Mouse (Mus musculus) myocyte (in vitro differentiated cells): ENCODE results near the gene Map7d1.

Experiments used
- CEBPB ChIP-seq: IDR thresholded peaks from 2 replicates; pipeline ENCODE4 v1.6.1; 2011; ENCODE audit warnings: mild to moderate bottlenecking, moderate library complexity; ENCODE audit not compliant: poor library complexity, insufficient read depth, severe bottlenecking
- E2F4 ChIP-seq: IDR thresholded peaks from one replicate; pipeline ENCODE4 v1.6.1; 2011; ENCODE audit warnings: mild to moderate bottlenecking, control low read depth, moderate library complexity; ENCODE audit not compliant: insufficient read depth
- MAX ChIP-seq: IDR thresholded peaks from one replicate; pipeline ENCODE4 v1.6.1; 2011; ENCODE audit warnings: low read depth, mild to moderate bottlenecking, control low read depth
- MYOD1 ChIP-seq, 3 experiments: IDR thresholded peaks; one replicate each; pipeline ENCODE4 v1.6.1; 2011; ENCODE audit warnings: control low read depth in 2 of 3, low read depth in 2 of 3, mild to moderate bottlenecking in 2 of 3, moderate library complexity in 1 of 3; ENCODE audit not compliant: insufficient read length in 2 of 3, control insufficient read depth in 1 of 3
- MYOG ChIP-seq, 3 experiments: IDR thresholded peaks; one replicate each; pipeline ENCODE4 v1.6.1; 2011; ENCODE audit warnings: control low read depth in 2 of 3, low read depth in 2 of 3, mild to moderate bottlenecking in 2 of 3; ENCODE audit not compliant: insufficient read length in 2 of 3, control insufficient read depth in 1 of 3, insufficient read depth in 1 of 3
- POLR2A ChIP-seq: IDR thresholded peaks from one replicate; pipeline ENCODE4 v1.6.1; 2011; ENCODE audit warnings: low read depth, mild to moderate bottlenecking, control low read depth, moderate library complexity; ENCODE audit not compliant: insufficient read length
- POLR2AphosphoS2 ChIP-seq: IDR thresholded peaks from one replicate; pipeline ENCODE4 v1.6.1; 2011; ENCODE audit warnings: low read depth, control low read depth; ENCODE audit not compliant: insufficient read length
- REST ChIP-seq: IDR thresholded peaks from one replicate; pipeline ENCODE4 v1.6.1; 2011; ENCODE audit warnings: mild to moderate bottlenecking, control low read depth, moderate library complexity; ENCODE audit not compliant: insufficient read depth, insufficient read length
- SRF ChIP-seq: IDR thresholded peaks from one replicate; pipeline ENCODE4 v1.6.1; 2011; ENCODE audit warnings: low read depth; ENCODE audit not compliant: control insufficient read depth, insufficient read length
- TCF12 ChIP-seq: IDR thresholded peaks from one replicate; pipeline ENCODE4 v1.6.1; 2011; ENCODE audit warnings: mild to moderate bottlenecking, control low read depth; ENCODE audit not compliant: poor library complexity, insufficient read depth, severe bottlenecking
- USF1 ChIP-seq: IDR thresholded peaks from one replicate; pipeline ENCODE4 v1.6.1; 2011; ENCODE audit warnings: low read depth, mild to moderate bottlenecking, control low read depth, moderate library complexity

- no peak for TF ChIP-seq POLR2A
- no peak for TF ChIP-seq REST
- TF ChIP-seq MAX = no peak
- TF ChIP-seq MYOD1 (IDR thresholded peaks at IDR 0.05; ENCODE audit: control insufficient read depth in 1 of 3, insufficient read length in 2 of 3, low read depth in 2 of 3) = no peak
- no peak for TF ChIP-seq E2F4
- TF ChIP-seq USF1 = no peak
- no peak for TF ChIP-seq MYOG (IDR thresholded peaks at IDR 0.05; ENCODE audit: control insufficient read depth in 1 of 3, insufficient read depth in 1 of 3, insufficient read length in 2 of 3, low read depth in 2 of 3)
- TF ChIP-seq SRF = no peak
- no peak for TF ChIP-seq TCF12
- TF ChIP-seq POLR2AphosphoS2 = peak; percentile 57
- TF ChIP-seq CEBPB = no peak
These were observed 22.4 kb downstream of the Map7d1 start for GRCm38 (mm10) chr4:126233676-126234308.
